Mouse (Mus musculus): ENCODE data around the gene L3hypdh. TPM values are rescaled to one million over a fixed set of nuclear protein-coding genes. Genes with fewer than 3 reads are reported as not detected.
A peak's percentile ranks its signal among the peaks of the same experiment; 100 is the strongest.

The L3hypdh gene
- polyA plus RNA-seq, 1 experiment = 1.7 TPM

- TF ChIP-seq POLR2A (IDR thresholded peaks at IDR 0.05; ENCODE audit: insufficient read length, low read depth) (no peak), USF1 (IDR thresholded peaks at IDR 0.05; ENCODE audit: low read depth) (no peak)
- H3K27me3 ChIP-seq (ENCODE audit: control insufficient read depth, insufficient read depth, insufficient read length) = no peaks in the 10 kb centered on the region
- H3K4me2 ChIP-seq (ENCODE audit: low read depth) = no peak overlapping the region
These were observed 4.6 kb upstream of the L3hypdh start for GRCm38 (mm10) chr12:72089802-72090201.

GRCm38 (mm10) chr12:72086166-72086825, 1.1 kb upstream of the L3hypdh start:
- Histone ChIP-seq H3K36me3 (ENCODE audit: control insufficient read depth, insufficient read depth) (no peaks in the 10 kb centered on the region), H3K27me3 (ENCODE audit: control insufficient read depth, insufficient read depth, insufficient read length) (no peaks in the 10 kb centered on the region), H3K79me2 (ENCODE audit: control insufficient read depth, insufficient read depth) (peaks cover 11% of the 10 kb centered on the region), H3K4me3 (peak overlapping the region; percentile 55), H3ac (ENCODE audit: control insufficient read depth, insufficient read length) (peak overlapping the region; percentile 17), H3K4me2 (ENCODE audit: low read depth) (peak overlapping the region; percentile 91)
- TF ChIP-seq POLR2A (IDR thresholded peaks at IDR 0.05; ENCODE audit: insufficient read length, low read depth) (no peak), SRF (IDR thresholded peaks at IDR 0.05; ENCODE audit: control insufficient read depth, insufficient read length, low read depth) (no peak), POLR2AphosphoS2 (IDR thresholded peaks at IDR 0.05; ENCODE audit: insufficient read length, low read depth) (no peak), TCF12 (IDR thresholded peaks at IDR 0.05; ENCODE audit: insufficient read depth, poor library complexity, severe bottlenecking) (no peak), MAX (IDR thresholded peaks at IDR 0.05; ENCODE audit: low read depth) (no peak), MYOG (IDR thresholded peaks at IDR 0.05; ENCODE audit: control insufficient read depth in 1 of 3, insufficient read depth in 1 of 3, insufficient read length in 2 of 3, low read depth in 2 of 3) (no peak), REST (IDR thresholded peaks at IDR 0.05; ENCODE audit: insufficient read depth, insufficient read length) (no peak), TCF3 (IDR thresholded peaks at IDR 0.05; ENCODE audit: insufficient read length, low read depth) (no peak), USF1 (IDR thresholded peaks at IDR 0.05; ENCODE audit: low read depth) (no peak), E2F4 (IDR thresholded peaks at IDR 0.05; ENCODE audit: insufficient read depth) (no peak), CEBPB (IDR thresholded peaks at IDR 0.05; ENCODE audit: insufficient read depth, poor library complexity, severe bottlenecking) (no peak), MYOD1 (IDR thresholded peaks at IDR 0.05; ENCODE audit: control insufficient read depth in 1 of 3, insufficient read length in 2 of 3, low read depth in 2 of 3) (no peak)

More at GRCm38 (mm10) chr12:72089802-72090201, 4.6 kb upstream of the L3hypdh start:
- Histone ChIP-seq H3K79me2 (ENCODE audit: control insufficient read depth, insufficient read depth) (peaks cover 11% of the 10 kb centered on the region), H3ac (ENCODE audit: control insufficient read depth, insufficient read length) (no peak overlapping the region), H3K36me3 (ENCODE audit: control insufficient read depth, insufficient read depth) (peaks cover 13% of the 10 kb centered on the region), H3K4me3 (no peak overlapping the region)

GRCm38 (mm10) chr12:72085024-72085328, 263 bp downstream of the L3hypdh start:
- Histone ChIP-seq H3K36me3 (ENCODE audit: control insufficient read depth, insufficient read depth) (no peaks in the 10 kb centered on the region), H3ac (ENCODE audit: control insufficient read depth, insufficient read length) (peak overlapping the region; percentile 17), H3K79me2 (ENCODE audit: control insufficient read depth, insufficient read depth) (peaks cover 11% of the 10 kb centered on the region), H3K4me2 (ENCODE audit: low read depth) (peak overlapping the region; percentile 75), H3K27me3 (ENCODE audit: control insufficient read depth, insufficient read depth, insufficient read length) (no peaks in the 10 kb centered on the region), H3K4me3 (peak overlapping the region; percentile 55)
- TF ChIP-seq SRF (IDR thresholded peaks at IDR 0.05; ENCODE audit: control insufficient read depth, insufficient read length, low read depth) = no peak
- no peak for TF ChIP-seq USF1 (IDR thresholded peaks at IDR 0.05; ENCODE audit: low read depth)
- TF ChIP-seq MYOG (IDR thresholded peaks at IDR 0.05; ENCODE audit: control insufficient read depth in 1 of 3, insufficient read depth in 1 of 3, insufficient read length in 2 of 3, low read depth in 2 of 3) = no peak
- no peak for TF ChIP-seq E2F4 (IDR thresholded peaks at IDR 0.05; ENCODE audit: insufficient read depth)
- no peak for TF ChIP-seq CEBPB (IDR thresholded peaks at IDR 0.05; ENCODE audit: insufficient read depth, poor library complexity, severe bottlenecking)
- no peak for TF ChIP-seq REST (IDR thresholded peaks at IDR 0.05; ENCODE audit: insufficient read depth, insufficient read length)
- TF ChIP-seq POLR2A (IDR thresholded peaks at IDR 0.05; ENCODE audit: insufficient read length, low read depth) = no peak
- TF ChIP-seq MAX (IDR thresholded peaks at IDR 0.05; ENCODE audit: low read depth) = no peak
- TF ChIP-seq MYOD1 (IDR thresholded peaks at IDR 0.05; ENCODE audit: control insufficient read depth in 1 of 3, insufficient read length in 2 of 3, low read depth in 2 of 3) = no peak
- TF ChIP-seq POLR2AphosphoS2 (IDR thresholded peaks at IDR 0.05; ENCODE audit: insufficient read length, low read depth) = no peak
- TF ChIP-seq TCF12 (IDR thresholded peaks at IDR 0.05; ENCODE audit: insufficient read depth, poor library complexity, severe bottlenecking) = no peak
- TF ChIP-seq TCF3 (IDR thresholded peaks at IDR 0.05; ENCODE audit: insufficient read length, low read depth) = no peak

GRCm38 (mm10) chr12:72084261-72085023, 797 bp downstream of the L3hypdh start:
- H3K4me3 ChIP-seq = peak overlapping the region; percentile 55
- H3K36me3 ChIP-seq (ENCODE audit: control insufficient read depth, insufficient read depth) = no peaks in the 10 kb centered on the region
- no peaks in the 10 kb centered on the region for H3K27me3 ChIP-seq (ENCODE audit: control insufficient read depth, insufficient read depth, insufficient read length)
- H3K4me2 ChIP-seq (ENCODE audit: low read depth) = peak overlapping the region; percentile 75
- H3K79me2 ChIP-seq (ENCODE audit: control insufficient read depth, insufficient read depth) = peaks cover 11% of the 10 kb centered on the region
- no peak for TF ChIP-seq POLR2AphosphoS2 (IDR thresholded peaks at IDR 0.05; ENCODE audit: insufficient read length, low read depth)
- TF ChIP-seq MYOG (IDR thresholded peaks at IDR 0.05; ENCODE audit: control insufficient read depth in 1 of 3, insufficient read depth in 1 of 3, insufficient read length in 2 of 3, low read depth in 2 of 3) = no peak
- TF ChIP-seq REST (IDR thresholded peaks at IDR 0.05; ENCODE audit: insufficient read depth, insufficient read length) = no peak
- no peak for TF ChIP-seq E2F4 (IDR thresholded peaks at IDR 0.05; ENCODE audit: insufficient read depth)
- no peak for TF ChIP-seq POLR2A (IDR thresholded peaks at IDR 0.05; ENCODE audit: insufficient read length, low read depth)
- TF ChIP-seq CEBPB (IDR thresholded peaks at IDR 0.05; ENCODE audit: insufficient read depth, poor library complexity, severe bottlenecking) = no peak
- TF ChIP-seq MYOD1 (IDR thresholded peaks at IDR 0.05; ENCODE audit: control insufficient read depth in 1 of 3, insufficient read length in 2 of 3, low read depth in 2 of 3) = no peak
- TF ChIP-seq TCF12 (IDR thresholded peaks at IDR 0.05; ENCODE audit: insufficient read depth, poor library complexity, severe bottlenecking) = no peak
- TF ChIP-seq TCF3 (IDR thresholded peaks at IDR 0.05; ENCODE audit: insufficient read length, low read depth) = no peak
- H3ac ChIP-seq (ENCODE audit: control insufficient read depth, insufficient read length) = peak overlapping the region; percentile 17

All from myocyte (in vitro differentiated cells).